Mouse (Mus musculus) thymus, adult 2 months (tissue): ENCODE measurements at regions not wholly inside any gene's neighbourhood (a gene's known extent, or its start where the extent isn't known, plus 50 kb on each side); places are given as distances from the start of the nearest gene placed in this dataset.

Experiments
- CTCF ChIP-seq: fragments of 200-500 bp; IDR thresholded peaks from 2 replicates; pipeline ENCODE4 v1.5.1; 2012; ENCODE audit warnings: mild to moderate bottlenecking, control low read depth, low read length, moderate library complexity, borderline replicate concordance; ENCODE audit not compliant: control insufficient read depth, poor library complexity, insufficient read depth; ENCODE audit errors: extremely low read depth
- POLR2A ChIP-seq: fragments of 200-500 bp; IDR thresholded peaks from 2 replicates; pipeline ENCODE4 v1.6.1; 2012; ENCODE audit warnings: mild to moderate bottlenecking, low read length, control low read depth, moderate library complexity; ENCODE audit not compliant: control insufficient read depth, poor library complexity, insufficient read depth; ENCODE audit errors: extremely low read depth

GRCm38 (mm10) chr12:10572378-10572650 is 181.7 kb downstream of the Rdh14 start:
- TF ChIP-seq CTCF = no peak
- TF ChIP-seq POLR2A = no peak
